Mouse (Mus musculus): ENCODE data around the gene Tenm2. TPM values are rescaled to one million over a fixed set of nuclear protein-coding genes. Genes with fewer than 3 reads are reported as not detected.

Tenm2 gene
- polyA plus RNA-seq, 1 experiment from 2014 or later, result 6.7 TPM

GRCm38 (mm10) chr11:37222737-37223136 is 13.0 kb downstream of the Tenm2 start:
- Histone ChIP-seq H3K27me3 (ENCODE audit: control insufficient read depth, insufficient read depth, low read length) (no peaks in the 10 kb centered on the region), H3K9ac (ENCODE audit: low read length) (no peak overlapping the region), H3K4me2 (no peak overlapping the region), H3K4me1 (ENCODE audit: control insufficient read depth, insufficient read depth, low read length) (no peaks in the 10 kb centered on the region), H3K36me3 (ENCODE audit: control insufficient read depth, insufficient read depth, low read length) (no peaks in the 10 kb centered on the region), H3K27ac (ENCODE audit: low read depth, low read length) (no peak overlapping the region), H3K9me3 (ENCODE audit: control insufficient read depth, low read length) (no peaks in the 10 kb centered on the region), H3K4me3 (ENCODE audit: low read depth, low read length) (no peak overlapping the region)
- ATAC-seq (ENCODE audit: low FRiP score) (no peak), DNase-seq (ENCODE audit: low spot score, missing footprints) (no peak)
- 81% methylated on average over 2 of the region's 2 CpGs for WGBS

GRCm38 (mm10) chr11:37222056-37222455 is 13.7 kb downstream of the Tenm2 start:
- WGBS, result 83% methylated on average over 2 of the region's 2 CpGs
- Histone ChIP-seq H3K9ac (ENCODE audit: low read length) (no peak overlapping the region), H3K4me2 (no peak overlapping the region), H3K27ac (ENCODE audit: low read depth, low read length) (no peak overlapping the region), H3K36me3 (ENCODE audit: control insufficient read depth, insufficient read depth, low read length) (no peaks in the 10 kb centered on the region), H3K27me3 (ENCODE audit: control insufficient read depth, insufficient read depth, low read length) (no peaks in the 10 kb centered on the region), H3K4me1 (ENCODE audit: control insufficient read depth, insufficient read depth, low read length) (no peaks in the 10 kb centered on the region), H3K9me3 (ENCODE audit: control insufficient read depth, low read length) (no peaks in the 10 kb centered on the region), H3K4me3 (ENCODE audit: low read depth, low read length) (no peak overlapping the region)
- DNase-seq (ENCODE audit: low spot score, missing footprints) (no peak), ATAC-seq (ENCODE audit: low FRiP score) (no peak)

GRCm38 (mm10) chr11:37220921-37221320 is 14.8 kb downstream of the Tenm2 start:
- no peaks in the 10 kb centered on the region for H3K27me3 ChIP-seq (ENCODE audit: control insufficient read depth, insufficient read depth, low read length)
- no peak overlapping the region for H3K27ac ChIP-seq (ENCODE audit: low read depth, low read length)
- ATAC-seq (ENCODE audit: low FRiP score) (no peak), DNase-seq (ENCODE audit: low spot score, missing footprints) (no peak)
- H3K4me3 ChIP-seq (ENCODE audit: low read depth, low read length), result no peak overlapping the region
- no peaks in the 10 kb centered on the region for H3K9me3 ChIP-seq (ENCODE audit: control insufficient read depth, low read length)
- no peak overlapping the region for H3K4me2 ChIP-seq
- H3K36me3 ChIP-seq (ENCODE audit: control insufficient read depth, insufficient read depth, low read length), result no peaks in the 10 kb centered on the region
- WGBS, result 89% methylated on average over 6 of the region's 6 CpGs
- no peak overlapping the region for H3K9ac ChIP-seq (ENCODE audit: low read length)
- H3K4me1 ChIP-seq (ENCODE audit: control insufficient read depth, insufficient read depth, low read length), result no peaks in the 10 kb centered on the region

- Histone ChIP-seq H3K27ac (ENCODE audit: low read depth, low read length) (no peak overlapping the region), H3K4me2 (no peak overlapping the region), H3K9ac (ENCODE audit: low read length) (no peak overlapping the region), H3K4me1 (ENCODE audit: control insufficient read depth, insufficient read depth, low read length) (no peaks in the 10 kb centered on the region), H3K27me3 (ENCODE audit: control insufficient read depth, insufficient read depth, low read length) (no peaks in the 10 kb centered on the region), H3K4me3 (ENCODE audit: low read depth, low read length) (no peak overlapping the region), H3K9me3 (ENCODE audit: control insufficient read depth, low read length) (no peaks in the 10 kb centered on the region), H3K36me3 (ENCODE audit: control insufficient read depth, insufficient read depth, low read length) (no peaks in the 10 kb centered on the region)
- peak; percentile 91 for DNase-seq (ENCODE audit: low spot score, missing footprints)
- WGBS, result 19% methylated on average over 3 of the region's 3 CpGs
- peak; percentile 58; the same call in 1 of the 2 replicates for ATAC-seq (ENCODE audit: low FRiP score)
Observed at GRCm38 (mm10) chr11:37186132-37186531, 49.6 kb downstream of the Tenm2 start.

GRCm38 (mm10) chr11:37177426-37177825 is 58.3 kb downstream of the Tenm2 start:
- H3K4me3 ChIP-seq (ENCODE audit: low read depth, low read length), result no peak overlapping the region
- no peak overlapping the region for H3K4me2 ChIP-seq
- no peaks in the 10 kb centered on the region for H3K27me3 ChIP-seq (ENCODE audit: control insufficient read depth, insufficient read depth, low read length)
- WGBS, result 93% methylated on average over 6 of the region's 6 CpGs
- peak; percentile 37 for DNase-seq (ENCODE audit: low spot score, missing footprints)
- no peaks in the 10 kb centered on the region; the same call in 1 of the 2 replicates for H3K4me1 ChIP-seq (ENCODE audit: control insufficient read depth, insufficient read depth, low read length)
- no peak for ATAC-seq (ENCODE audit: low FRiP score)
- H3K9me3 ChIP-seq (ENCODE audit: control insufficient read depth, low read length), result no peaks in the 10 kb centered on the region
- H3K36me3 ChIP-seq (ENCODE audit: control insufficient read depth, insufficient read depth, low read length), result no peaks in the 10 kb centered on the region
- H3K27ac ChIP-seq (ENCODE audit: low read depth, low read length), result no peak overlapping the region
- no peak overlapping the region for H3K9ac ChIP-seq (ENCODE audit: low read length)

- ATAC-seq (ENCODE audit: low FRiP score), result peak; percentile 90
- H3K27me3 ChIP-seq (ENCODE audit: control insufficient read depth, insufficient read depth, low read length), result no peaks in the 10 kb centered on the region
Observed at GRCm38 (mm10) chr11:37153933-37154880, 81.6 kb downstream of the Tenm2 start.

GRCm38 (mm10) chr11:37153382-37153781 is 82.4 kb downstream of the Tenm2 start:
- Histone ChIP-seq H3K4me1 (ENCODE audit: control insufficient read depth, insufficient read depth, low read length) (peaks cover 8% of the 10 kb centered on the region; the same call in 1 of the 2 replicates), H3K9me3 (ENCODE audit: control insufficient read depth, low read length) (no peaks in the 10 kb centered on the region), H3K4me2 (no peak overlapping the region), H3K4me3 (ENCODE audit: low read depth, low read length) (no peak overlapping the region), H3K9ac (ENCODE audit: low read length) (no peak overlapping the region), H3K36me3 (ENCODE audit: control insufficient read depth, insufficient read depth, low read length) (no peaks in the 10 kb centered on the region), H3K27me3 (ENCODE audit: control insufficient read depth, insufficient read depth, low read length) (no peaks in the 10 kb centered on the region), H3K27ac (ENCODE audit: low read depth, low read length) (no peak overlapping the region)
- no peak for DNase-seq (ENCODE audit: low spot score, missing footprints)
- WGBS, result 23% methylated on average over 5 of the region's 5 CpGs
- peak; percentile 62; the same call in 1 of the 2 replicates for ATAC-seq (ENCODE audit: low FRiP score)

More at GRCm38 (mm10) chr11:37153933-37154880, 81.6 kb downstream of the Tenm2 start:
- WGBS, result 15% methylated on average over 13 of the region's 13 CpGs
- H3K4me2 ChIP-seq, result peak overlapping the region; percentile 28; the same call in 1 of the 2 replicates
- H3K4me3 ChIP-seq (ENCODE audit: low read depth, low read length), result no peak overlapping the region
- no peaks in the 10 kb centered on the region for H3K9me3 ChIP-seq (ENCODE audit: control insufficient read depth, low read length)
- H3K9ac ChIP-seq (ENCODE audit: low read length), result no peak overlapping the region
- peaks cover 8% of the 10 kb centered on the region; the same call in 1 of the 2 replicates for H3K4me1 ChIP-seq (ENCODE audit: control insufficient read depth, insufficient read depth, low read length)
- H3K27ac ChIP-seq (ENCODE audit: low read depth, low read length), result no peak overlapping the region
- DNase-seq (ENCODE audit: low spot score, missing footprints), result peak; percentile 92
- no peaks in the 10 kb centered on the region for H3K36me3 ChIP-seq (ENCODE audit: control insufficient read depth, insufficient read depth, low read length)

- no peak overlapping the region for H3K27ac ChIP-seq (ENCODE audit: low read depth, low read length)
- no peak overlapping the region for H3K4me3 ChIP-seq (ENCODE audit: low read depth, low read length)
- H3K9me3 ChIP-seq (ENCODE audit: control insufficient read depth, low read length), result no peaks in the 10 kb centered on the region
- ATAC-seq (ENCODE audit: low FRiP score) (no peak), DNase-seq (ENCODE audit: low spot score, missing footprints) (no peak)
- H3K4me1 ChIP-seq (ENCODE audit: control insufficient read depth, insufficient read depth, low read length), result peaks cover 8% of the 10 kb centered on the region; the same call in 1 of the 2 replicates
- H3K9ac ChIP-seq (ENCODE audit: low read length), result no peak overlapping the region
- WGBS, result 71% methylated on average over 1 of the region's 1 CpGs
- no peak overlapping the region for H3K4me2 ChIP-seq
- H3K27me3 ChIP-seq (ENCODE audit: control insufficient read depth, insufficient read depth, low read length), result no peaks in the 10 kb centered on the region
- no peaks in the 10 kb centered on the region for H3K36me3 ChIP-seq (ENCODE audit: control insufficient read depth, insufficient read depth, low read length)
Observed at GRCm38 (mm10) chr11:37150011-37150410, 85.8 kb downstream of the Tenm2 start.

GRCm38 (mm10) chr11:37143996-37144395 is 91.8 kb downstream of the Tenm2 start:
- Histone ChIP-seq H3K4me3 (ENCODE audit: low read depth, low read length) (no peak overlapping the region), H3K4me1 (ENCODE audit: control insufficient read depth, insufficient read depth, low read length) (no peaks in the 10 kb centered on the region), H3K27ac (ENCODE audit: low read depth, low read length) (no peak overlapping the region), H3K9ac (ENCODE audit: low read length) (no peak overlapping the region), H3K4me2 (no peak overlapping the region), H3K36me3 (ENCODE audit: control insufficient read depth, insufficient read depth, low read length) (no peaks in the 10 kb centered on the region), H3K9me3 (ENCODE audit: control insufficient read depth, low read length) (no peaks in the 10 kb centered on the region), H3K27me3 (ENCODE audit: control insufficient read depth, insufficient read depth, low read length) (no peaks in the 10 kb centered on the region)
- DNase-seq (ENCODE audit: low spot score, missing footprints), result no peak
- WGBS, result 81% methylated on average over 6 of the region's 6 CpGs
- ATAC-seq (ENCODE audit: low FRiP score), result no peak

All from midbrain, embryonic 11.5 days (tissue).